Mouse (Mus musculus) midbrain, embryonic 13.5 days (tissue): Measurements from ENCODE around the gene Wscd2. TPM values are rescaled to one million over a fixed set of nuclear protein-coding genes. Genes with fewer than 3 reads are reported as not detected.
A peak's percentile ranks its signal among the peaks of the same experiment; 100 is the strongest.

ENCODE experiments used
- ATAC-seq: fragments of 200-750 bp; cut with Nextera tagmentation; 2 replicates; pipeline ENCODE4 v1.8.0; 2017; ENCODE audit warnings: mild to moderate bottlenecking, moderate TSS enrichment, moderate library complexity
- H3K27ac ChIP-seq: fragments of 300-500 bp; sonication (generic); 2 replicates; pipeline ENCODE4 v1.5.1; 2015; ENCODE audit warnings: inconsistent platforms, mild to moderate bottlenecking, moderate library complexity
- H3K27me3 ChIP-seq: fragments of 300-500 bp; sonication (generic); 2 replicates; pipeline ENCODE4 v1.6.1; 2015; ENCODE audit warnings: mild to moderate bottlenecking, inconsistent platforms
- H3K36me3 ChIP-seq: fragments of 300-500 bp; sonication (generic); 2 replicates; pipeline ENCODE4 v1.6.1; 2015; ENCODE audit warnings: mild to moderate bottlenecking, inconsistent platforms
- H3K4me1 ChIP-seq: fragments of 300-500 bp; sonication (generic); replicated peaks from 2 replicates; pipeline ENCODE4 v1.6.1; 2015; ENCODE audit warnings: inconsistent platforms
- H3K4me2 ChIP-seq: fragments of 300-500 bp; sonication (generic); replicated peaks from 2 replicates; pipeline ENCODE4 v1.6.1; 2015; ENCODE audit warnings: moderate library complexity, mild to moderate bottlenecking, inconsistent platforms
- H3K4me3 ChIP-seq: fragments of 300-500 bp; sonication (generic); replicated peaks from 2 replicates; pipeline ENCODE4 v1.5.1; 2015; ENCODE audit warnings: mild to moderate bottlenecking, inconsistent platforms
- H3K9ac ChIP-seq: fragments of 300-500 bp; sonication (generic); replicated peaks from 2 replicates; pipeline ENCODE4 v1.6.1; 2015; ENCODE audit warnings: mild to moderate bottlenecking, inconsistent platforms
- H3K9me3 ChIP-seq: fragments of 300-500 bp; sonication (generic); 2 replicates; pipeline ENCODE4 v1.6.1; 2016; ENCODE audit warnings: mild to moderate bottlenecking, inconsistent platforms
- WGBS: fragments of 180-500 bp; shearing (Covaris S2); methylation state at CpG from one replicate; pipeline ENCODE4 v1.1.7; 2015; 5-methylcytosine and 5-hydroxymethylcytosine counted together
- polyA plus RNA-seq: library from polyadenylated mRNA; unstranded; fragments of >200 nt; fragmentation: Nextera tagmentation; extraction: Ambion mirVana; gene quantifications from 2 replicates; pipeline ENCODE4 v1.2.1, GENCODE M21; 2015

Gene Wscd2
- polyA plus RNA-seq, 1 experiment from 2014 or later = 10.6 TPM

- Histone ChIP-seq H3K9me3 (no peaks in the 10 kb centered on the region), H3K4me2 (no peak overlapping the region), H3K4me3 (no peak overlapping the region), H3K9ac (no peak overlapping the region), H3K36me3 (no peaks in the 10 kb centered on the region), H3K27me3 (no peaks in the 10 kb centered on the region), H3K27ac (no peak overlapping the region), H3K4me1 (peaks cover 49% of the 10 kb centered on the region)
- no peak for ATAC-seq
- WGBS = 58% methylated on average over 5 of the region's 5 CpGs
Measured at GRCm38 (mm10) chr5:113541196-113541595, 51.1 kb downstream of the Wscd2 start.

- Histone ChIP-seq H3K4me1 (peaks cover 40% of the 10 kb centered on the region), H3K9me3 (no peaks in the 10 kb centered on the region), H3K36me3 (no peaks in the 10 kb centered on the region), H3K4me2 (0 out of 2 replicates have a peak overlapping the region, but pooled peaks have one; percentile 2), H3K9ac (0 out of 2 replicates have a peak overlapping the region, but pooled peaks have one; percentile 6), H3K27ac (peak overlapping the region; percentile 65), H3K4me3 (no peak overlapping the region), H3K27me3 (no peaks in the 10 kb centered on the region)
- WGBS = 38% methylated on average over 10 of the region's 10 CpGs
- ATAC-seq = peak; percentile 82
Measured at GRCm38 (mm10) chr5:113542885-113543476, 52.8 kb downstream of the Wscd2 start.

- H3K9me3 ChIP-seq = no peaks in the 10 kb centered on the region
- H3K27ac ChIP-seq = no peak overlapping the region
- ATAC-seq = no peak
- no peak overlapping the region for H3K9ac ChIP-seq
- peaks cover 16% of the 10 kb centered on the region for H3K27me3 ChIP-seq
- H3K36me3 ChIP-seq = no peaks in the 10 kb centered on the region
- peaks cover 34% of the 10 kb centered on the region for H3K4me1 ChIP-seq
- 56% methylated on average over 14 of the region's 14 CpGs for WGBS
- no peak overlapping the region for H3K4me3 ChIP-seq
- no peak overlapping the region for H3K4me2 ChIP-seq
Measured at GRCm38 (mm10) chr5:113547949-113548700, 58.0 kb downstream of the Wscd2 start.

- H3K36me3 ChIP-seq = no peaks in the 10 kb centered on the region
- no peaks in the 10 kb centered on the region for H3K9me3 ChIP-seq
- no peak overlapping the region for H3K9ac ChIP-seq
- WGBS = 64% methylated on average over 8 of the region's 8 CpGs
- H3K27me3 ChIP-seq = peaks cover 16% of the 10 kb centered on the region
- no peak overlapping the region for H3K4me2 ChIP-seq
- peaks cover 40% of the 10 kb centered on the region for H3K4me1 ChIP-seq
- ATAC-seq = no peak
- H3K27ac ChIP-seq = no peak overlapping the region
- no peak overlapping the region for H3K4me3 ChIP-seq
Measured at GRCm38 (mm10) chr5:113550249-113550648, 60.1 kb downstream of the Wscd2 start.

- H3K4me2 ChIP-seq = no peak overlapping the region
- no peaks in the 10 kb centered on the region for H3K36me3 ChIP-seq
- peaks cover 16% of the 10 kb centered on the region for H3K27me3 ChIP-seq
- H3K9me3 ChIP-seq = no peaks in the 10 kb centered on the region
- no peak for ATAC-seq
- WGBS = 30% methylated on average over 19 of the region's 19 CpGs
- H3K4me3 ChIP-seq = no peak overlapping the region
- peaks cover 34% of the 10 kb centered on the region for H3K4me1 ChIP-seq
- H3K27ac ChIP-seq = no peak overlapping the region
- no peak overlapping the region for H3K9ac ChIP-seq
Measured at GRCm38 (mm10) chr5:113550759-113551158, 60.6 kb downstream of the Wscd2 start.

GRCm38 (mm10) chr5:113553402-113553897, 63.3 kb downstream of the Wscd2 start:
- H3K27ac ChIP-seq = 0 out of 2 replicates have a peak overlapping the region, but pooled peaks have one; percentile 21
- WGBS = 22% methylated on average over 9 of the region's 9 CpGs
- no peak overlapping the region for H3K4me3 ChIP-seq
- no peak; the same call in 1 of the 2 replicates for ATAC-seq
- no peaks in the 10 kb centered on the region for H3K9me3 ChIP-seq
- peaks cover 31% of the 10 kb centered on the region for H3K4me1 ChIP-seq
- peaks cover 16% of the 10 kb centered on the region for H3K27me3 ChIP-seq
- H3K36me3 ChIP-seq = no peaks in the 10 kb centered on the region
- H3K9ac ChIP-seq = no peak overlapping the region
- H3K4me2 ChIP-seq = no peak overlapping the region

GRCm38 (mm10) chr5:113554095-113554494, 64.0 kb downstream of the Wscd2 start:
- no peak overlapping the region for H3K4me3 ChIP-seq
- no peaks in the 10 kb centered on the region for H3K9me3 ChIP-seq
- H3K27me3 ChIP-seq = peaks cover 16% of the 10 kb centered on the region
- no peaks in the 10 kb centered on the region for H3K36me3 ChIP-seq
- H3K4me2 ChIP-seq = no peak overlapping the region
- no peak overlapping the region for H3K9ac ChIP-seq
- peaks cover 31% of the 10 kb centered on the region for H3K4me1 ChIP-seq
- no peak overlapping the region for H3K27ac ChIP-seq
- WGBS = 63% methylated on average over 15 of the region's 15 CpGs
- ATAC-seq = no peak

GRCm38 (mm10) chr5:113554571-113554970, 64.4 kb downstream of the Wscd2 start:
- ATAC-seq = no peak
- 81% methylated on average over 2 of the region's 2 CpGs for WGBS
- peaks cover 16% of the 10 kb centered on the region for H3K27me3 ChIP-seq
- H3K27ac ChIP-seq = no peak overlapping the region
- H3K4me2 ChIP-seq = no peak overlapping the region
- peaks cover 31% of the 10 kb centered on the region for H3K4me1 ChIP-seq
- H3K36me3 ChIP-seq = no peaks in the 10 kb centered on the region
- H3K9me3 ChIP-seq = no peaks in the 10 kb centered on the region
- H3K9ac ChIP-seq = no peak overlapping the region
- H3K4me3 ChIP-seq = no peak overlapping the region

- Histone ChIP-seq H3K27me3 (peaks cover 8% of the 10 kb centered on the region), H3K4me2 (no peak overlapping the region), H3K36me3 (no peaks in the 10 kb centered on the region), H3K9me3 (no peaks in the 10 kb centered on the region), H3K4me1 (peaks cover 25% of the 10 kb centered on the region), H3K27ac (no peak overlapping the region), H3K4me3 (no peak overlapping the region), H3K9ac (no peak overlapping the region)
- 79% methylated on average over 2 of the region's 2 CpGs for WGBS
- ATAC-seq = no peak
Measured at GRCm38 (mm10) chr5:113555684-113556083, 65.6 kb downstream of the Wscd2 start.

GRCm38 (mm10) chr5:113558065-113558464, 67.9 kb downstream of the Wscd2 start:
- no peak overlapping the region for H3K4me3 ChIP-seq
- no peak overlapping the region for H3K27ac ChIP-seq
- no peaks in the 10 kb centered on the region for H3K36me3 ChIP-seq
- H3K4me2 ChIP-seq = no peak overlapping the region
- H3K9ac ChIP-seq = no peak overlapping the region
- 86% methylated on average over 8 of the region's 8 CpGs for WGBS
- H3K27me3 ChIP-seq = no peaks in the 10 kb centered on the region
- H3K4me1 ChIP-seq = peaks cover 14% of the 10 kb centered on the region
- H3K9me3 ChIP-seq = no peaks in the 10 kb centered on the region
- no peak for ATAC-seq

GRCm38 (mm10) chr5:113559627-113560026, 69.5 kb downstream of the Wscd2 start:
- Histone ChIP-seq H3K27me3 (no peaks in the 10 kb centered on the region), H3K9ac (no peak overlapping the region), H3K4me3 (no peak overlapping the region), H3K36me3 (no peaks in the 10 kb centered on the region), H3K27ac (no peak overlapping the region), H3K4me1 (no peaks in the 10 kb centered on the region; the same call in 1 of the 2 replicates), H3K9me3 (no peaks in the 10 kb centered on the region), H3K4me2 (no peak overlapping the region)
- ATAC-seq = no peak
- 84% methylated on average over 5 of the region's 5 CpGs for WGBS

- no peaks in the 10 kb centered on the region for H3K36me3 ChIP-seq
- no peak for ATAC-seq
- WGBS = 30% methylated on average over 4 of the region's 4 CpGs
- no peaks in the 10 kb centered on the region for H3K4me1 ChIP-seq
- no peaks in the 10 kb centered on the region; the same call in 1 of the 2 replicates for H3K27me3 ChIP-seq
- H3K9ac ChIP-seq = no peak overlapping the region
- H3K4me3 ChIP-seq = no peak overlapping the region
- H3K4me2 ChIP-seq = no peak overlapping the region
- H3K27ac ChIP-seq = no peak overlapping the region
- H3K9me3 ChIP-seq = no peaks in the 10 kb centered on the region
Measured at GRCm38 (mm10) chr5:113564463-113564862, 74.3 kb downstream of the Wscd2 start.
